Mouse (Mus musculus) layer of hippocampus, postnatal 25 days (tissue): Measurements from ENCODE around the gene Bri3. TPM values are rescaled to one million over a fixed set of nuclear protein-coding genes. Genes with fewer than 3 reads are reported as not detected.
A peak's percentile ranks its signal among the peaks of the same experiment; 100 is the strongest.

ENCODE experiments used
- DNase-seq, 2 experiments: peaks; one replicate each; pipeline ENCODE4 v3.0.0; 2022; ENCODE audit warnings: mixed read lengths in 2 of 2, low spot score in 1 of 2; ENCODE audit errors: extremely low spot score in 1 of 2
- total RNA-seq, 2 experiments: library from RNA; stranded (reverse); gene quantifications; 2 replicates each; pipeline ENCODE4 v1.2.3; 2021

Bri3 gene
- total RNA-seq, result 10 to 100 TPM; 69.3 to 70.2 TPM

- DNase-seq, result no peak
Observed at GRCm38 (mm10) chr5:144243901-144244487, at the start of gene Bri3. Bri3 (plus strand) TSS chr5:144244437.

- DNase-seq, result no peak
Observed at GRCm38 (mm10) chr5:144195567-144195966, 48.7 kb upstream of the Bri3 start.

- no peak for DNase-seq
Observed at GRCm38 (mm10) chr5:144200616-144201015, 43.6 kb upstream of the Bri3 start.

- DNase-seq, result no peak
Observed at GRCm38 (mm10) chr5:144202430-144202829, 41.8 kb upstream of the Bri3 start.

- no peak for DNase-seq
Observed at GRCm38 (mm10) chr5:144203398-144203959, 40.8 kb upstream of the Bri3 start.

- DNase-seq, result no peak
Observed at GRCm38 (mm10) chr5:144204303-144204702, 39.9 kb upstream of the Bri3 start.

- DNase-seq, result no peak
Observed at GRCm38 (mm10) chr5:144204911-144205310, 39.3 kb upstream of the Bri3 start.

- no peak for DNase-seq
Observed at GRCm38 (mm10) chr5:144206069-144206468, 38.2 kb upstream of the Bri3 start.

- DNase-seq, result peak; percentile 47 to 76
Observed at GRCm38 (mm10) chr5:144207478-144207877, 36.8 kb upstream of the Bri3 start.

GRCm38 (mm10) chr5:144214453-144214852, 29.8 kb upstream of the Bri3 start:
- DNase-seq, result peak in 1 of 2 experiments; percentile 62

GRCm38 (mm10) chr5:144215992-144216391, 28.2 kb upstream of the Bri3 start:
- no peak for DNase-seq

- no peak for DNase-seq
Observed at GRCm38 (mm10) chr5:144218061-144218460, 26.2 kb upstream of the Bri3 start.

- no peak for DNase-seq
Observed at GRCm38 (mm10) chr5:144219306-144219705, 24.9 kb upstream of the Bri3 start.

- no peak for DNase-seq
Observed at GRCm38 (mm10) chr5:144219936-144220335, 24.3 kb upstream of the Bri3 start.

GRCm38 (mm10) chr5:144221305-144221704, 22.9 kb upstream of the Bri3 start:
- DNase-seq, result no peak

- no peak for DNase-seq
Observed at GRCm38 (mm10) chr5:144222811-144223502, 21.3 kb upstream of the Bri3 start.

GRCm38 (mm10) chr5:144223503-144223862, 20.8 kb upstream of the Bri3 start, which contains the start of gene Tecpr1:
Tecpr1 (minus strand) TSS chr5:144223615.
- DNase-seq, result peak; percentile 86 to 93

- DNase-seq, result no peak
Observed at GRCm38 (mm10) chr5:144223899-144224816, 20.1 kb upstream of the Bri3 start.

- DNase-seq, result no peak
Observed at GRCm38 (mm10) chr5:144226220-144226619, 18.0 kb upstream of the Bri3 start.

GRCm38 (mm10) chr5:144230216-144230615, 14.0 kb upstream of the Bri3 start:
- no peak for DNase-seq

- DNase-seq, result no peak
Observed at GRCm38 (mm10) chr5:144231410-144231809, 12.8 kb upstream of the Bri3 start.
